Mouse (Mus musculus): ENCODE results near the gene Ccdc157.

- TF ChIP-seq GATA1 (IDR thresholded peaks at IDR 0.05; ENCODE audit: borderline replicate concordance, low read length): no peak
- no peak for TF ChIP-seq CTCF (IDR thresholded peaks at IDR 0.05; ENCODE audit: low read depth, low read length)
Measured at GRCm38 (mm10) chr11:4118081-4118921, 41.8 kb downstream of the Ccdc157 start.
